Mouse (Mus musculus) embryonic fibroblast, embryonic 13.5 days (primary cell): ENCODE measurements at regions not wholly inside any gene's neighbourhood (a gene's known extent, or its start where the extent isn't known, plus 50 kb on each side); places are given as distances from the start of the nearest gene placed in this dataset.

Experiments
- CTCF ChIP-seq: IDR thresholded peaks from 2 replicates; pipeline ENCODE4 v1.5.1; 2011; ENCODE audit warnings: mild to moderate bottlenecking, control low read depth, low read length, moderate library complexity, borderline replicate concordance; ENCODE audit not compliant: insufficient read depth
- POLR2A ChIP-seq: IDR thresholded peaks from 2 replicates; pipeline ENCODE4 v1.6.1; 2011; ENCODE audit warnings: low read depth, mild to moderate bottlenecking, control low read depth, low read length, moderate library complexity

DNA sequence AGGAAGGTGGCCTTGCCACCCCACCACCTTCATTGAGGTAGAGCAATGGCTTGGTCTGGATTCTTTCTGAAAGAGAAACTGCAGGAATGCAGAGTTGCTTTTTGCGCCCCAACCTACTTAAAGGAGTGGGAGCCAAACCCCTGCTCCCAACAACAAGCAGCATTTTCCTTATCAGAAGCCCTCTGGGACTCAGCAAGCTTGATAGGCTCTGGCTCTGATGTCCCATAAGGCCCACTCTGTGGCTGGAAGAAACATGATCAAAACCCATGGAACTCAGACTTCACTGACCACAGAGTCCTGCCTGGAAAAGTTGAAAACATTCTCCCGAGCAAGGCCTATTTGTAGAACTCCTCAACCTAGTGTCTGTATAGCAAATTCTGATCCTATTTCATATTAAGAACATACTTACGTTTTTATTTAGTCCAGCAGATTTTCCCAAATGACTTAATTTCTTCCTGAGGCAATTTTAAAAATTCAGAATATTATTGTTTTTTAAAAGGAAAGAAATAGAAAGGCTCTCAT, 159.4 kb upstream of the Cypt12 start:
- TF ChIP-seq POLR2A (no peak), CTCF (no peak)
